Mouse (Mus musculus) B cell, adult (primary cell): ENCODE results near the gene Gm21149. TPM values are rescaled to one million over a fixed set of nuclear protein-coding genes. Genes with fewer than 3 reads are reported as not detected.

Experiments used
- total RNA-seq: library from RNA; stranded (reverse); gene quantifications from 4 replicates; pipeline ENCODE4 v1.2.4, GENCODE M21; 2023; ENCODE audit not compliant: inconsistent age

Gm21149 gene
- total RNA-seq = not detected in 4 replicates

DNA sequence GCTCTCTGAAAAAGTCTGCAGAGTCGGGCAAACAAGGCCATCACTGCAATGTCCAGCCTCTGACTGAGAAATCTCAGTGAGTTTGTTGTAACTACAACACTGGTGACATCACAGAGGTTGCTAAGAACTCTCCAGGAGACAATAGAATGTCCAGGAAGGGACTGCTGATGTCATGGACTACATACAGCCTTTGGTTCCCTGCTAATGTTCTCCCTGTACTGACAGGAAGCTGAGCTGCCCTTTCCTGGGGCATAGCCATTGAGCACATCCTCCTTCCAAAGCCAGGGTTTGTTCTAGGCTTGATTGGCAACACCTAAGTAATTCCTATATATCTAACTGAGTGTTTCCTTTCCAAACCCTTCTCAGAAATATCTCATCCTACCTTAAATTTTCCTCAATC, at the start of gene Gm21149:
TSS of gene Gm21149 (minus strand) at position 101 of the 400 bp plus-strand sequence.

Other genes starting within 250 kb of the Gm21149 start
- gene Gm21190, start 52.7 kb upstream of the Gm21149 start, total RNA-seq = not detected in 4 replicates
- not detected in 4 replicates for gene Gm21083, start 100.8 kb upstream of the Gm21149 start, total RNA-seq
- gene Speer4d, start 142.5 kb upstream of the Gm21149 start, total RNA-seq = not detected in 4 replicates
- not detected in 4 replicates for gene 4930572O03Rik, start 180.5 kb upstream of the Gm21149 start, total RNA-seq
- not detected in 4 replicates for gene Speer4c, start 237.7 kb upstream of the Gm21149 start, total RNA-seq